Mouse (Mus musculus) layer of hippocampus, postnatal 10 days (tissue): ENCODE measurements around the gene 2610528A11Rik. TPM values are rescaled to one million over a fixed set of nuclear protein-coding genes. Genes with fewer than 3 reads are reported as not detected.
"Not testable (repeated sequence)": the region's sequence is repeated elsewhere in the genome, so short reads cannot be mapped to it uniquely, and the experiment has no call there.

Experiments
- DNase-seq, 2 experiments: peaks; one replicate each; pipeline ENCODE4 v3.0.0; 2021; ENCODE audit warnings: low spot score in 2 of 2
- long read RNA-seq: library from polyadenylated mRNA; stranded (forward); transcript quantifications from one replicate; pipeline ENCODE4 v2.0.0, GENCODE M21; 2023
- total RNA-seq, 2 experiments: library from RNA; stranded (reverse); gene quantifications; 2 replicates each; pipeline ENCODE4 v1.2.3; 2021

2610528A11Rik gene
- total RNA-seq, result not detected
- long read RNA-seq, result 0 reads

- DNase-seq, result no peak
These were observed at the start of gene 2610528A11Rik for GRCm38 (mm10) chr14:37113922-37114321. Gene 2610528A11Rik (minus strand): TSS chr14:37114022.

- DNase-seq, result no peak
These were observed 49.6 kb upstream of the 2610528A11Rik start for GRCm38 (mm10) chr14:37163277-37163956.

- no peak for DNase-seq
These were observed 40.6 kb upstream of the 2610528A11Rik start for GRCm38 (mm10) chr14:37154391-37154790.

GRCm38 (mm10) chr14:37139051-37139710, 25.4 kb upstream of the 2610528A11Rik start:
- DNase-seq, result no peak

- not testable (repeated sequence) for DNase-seq
These were observed 23.8 kb upstream of the 2610528A11Rik start for GRCm38 (mm10) chr14:37137596-37137995.

- no peak for DNase-seq
These were observed 22.3 kb upstream of the 2610528A11Rik start for GRCm38 (mm10) chr14:37136110-37136509.

- DNase-seq, result no peak
These were observed 21.8 kb upstream of the 2610528A11Rik start for GRCm38 (mm10) chr14:37135671-37136070.

- peak; percentile 95 to 96 for DNase-seq
These were observed 21.3 kb upstream of the 2610528A11Rik start, which contains the start of gene Ghitm for GRCm38 (mm10) chr14:37135127-37135593. Gene Ghitm (minus strand): TSS chr14:37135272.

GRCm38 (mm10) chr14:37134304-37135126, 20.7 kb upstream of the 2610528A11Rik start:
- DNase-seq, result no peak

- DNase-seq, result peak; percentile 48 to 54
These were observed 13.8 kb upstream of the 2610528A11Rik start for GRCm38 (mm10) chr14:37127652-37128051.

GRCm38 (mm10) chr14:37119233-37119632, 5.4 kb upstream of the 2610528A11Rik start:
- DNase-seq, result no peak

GRCm38 (mm10) chr14:37112931-37113330, 891 bp downstream of the 2610528A11Rik start:
- no peak for DNase-seq

- no peak for DNase-seq
These were observed 2.5 kb downstream of the 2610528A11Rik start for GRCm38 (mm10) chr14:37111371-37111770.

GRCm38 (mm10) chr14:37110456-37110855, 3.4 kb downstream of the 2610528A11Rik start:
- no peak for DNase-seq

- no peak for DNase-seq
These were observed 3.8 kb downstream of the 2610528A11Rik start for GRCm38 (mm10) chr14:37109975-37110374.

- no peak for DNase-seq
These were observed 4.4 kb downstream of the 2610528A11Rik start for GRCm38 (mm10) chr14:37109460-37109859.

GRCm38 (mm10) chr14:37105846-37106245, 8.0 kb downstream of the 2610528A11Rik start:
- no peak for DNase-seq

GRCm38 (mm10) chr14:37104747-37105146, 9.1 kb downstream of the 2610528A11Rik start:
- no peak for DNase-seq

GRCm38 (mm10) chr14:37102484-37102883, 11.3 kb downstream of the 2610528A11Rik start:
- no peak for DNase-seq

GRCm38 (mm10) chr14:37101531-37101930, 12.3 kb downstream of the 2610528A11Rik start:
- no peak for DNase-seq

GRCm38 (mm10) chr14:37097956-37098530, 15.8 kb downstream of the 2610528A11Rik start, which contains the start of gene Cdhr1:
Gene Cdhr1 (minus strand): TSS chr14:37098347.
- peak; percentile 20 to 39 for DNase-seq
